Mouse (Mus musculus) G1E-ER4 (cell line): ENCODE results near the gene Bbx. TPM values are rescaled to one million over a fixed set of nuclear protein-coding genes. Genes with fewer than 3 reads are reported as not detected.

Experiments used
- GATA1 ChIP-seq: IDR thresholded peaks from one replicate; pipeline ENCODE4 v1.8.0; 2012; ENCODE audit warnings: low read length, inconsistent platforms
- polyA plus RNA-seq: library from polyadenylated mRNA; stranded (reverse); fragments of >175 nt; gene quantifications from 2 replicates; pipeline ENCODE4 v1.2.3, GENCODE M21; 2012

Bbx gene
- polyA plus RNA-seq, 1 experiment, result 2.6 TPM

DNA sequence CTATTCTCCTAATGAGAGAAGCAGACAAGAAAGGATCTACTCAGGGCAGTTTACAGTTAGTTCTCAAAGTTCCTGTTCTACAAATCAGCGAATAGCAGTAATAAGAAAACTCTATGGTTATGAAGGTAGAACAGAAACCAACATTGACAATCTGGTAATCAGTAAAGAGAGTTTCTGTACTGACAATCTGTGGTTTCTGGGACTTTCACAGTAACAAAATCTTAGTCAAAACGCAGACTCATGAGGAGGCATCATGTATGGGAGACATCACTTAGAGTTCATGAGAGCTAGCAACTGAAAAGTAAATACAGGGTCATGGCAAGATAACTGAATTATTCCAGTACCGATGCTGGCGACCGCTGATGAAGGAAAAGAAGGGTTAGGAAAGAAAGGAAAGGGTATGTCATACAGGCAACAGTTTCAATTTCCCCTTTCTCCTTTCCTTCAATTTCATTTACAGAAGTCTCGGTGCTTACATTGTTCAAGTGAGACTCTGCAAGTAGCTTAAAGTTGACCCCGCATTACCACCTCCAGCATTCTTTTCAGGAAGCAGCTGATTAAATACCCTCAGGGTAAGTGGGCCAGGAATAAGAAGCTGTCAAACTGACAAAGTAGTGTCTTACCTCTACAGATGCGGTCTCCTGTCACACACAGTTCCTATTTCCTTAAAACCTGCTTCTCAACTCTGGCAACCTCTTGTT, 133.3 kb downstream of the Bbx start:
- no peak for TF ChIP-seq GATA1

DNA sequence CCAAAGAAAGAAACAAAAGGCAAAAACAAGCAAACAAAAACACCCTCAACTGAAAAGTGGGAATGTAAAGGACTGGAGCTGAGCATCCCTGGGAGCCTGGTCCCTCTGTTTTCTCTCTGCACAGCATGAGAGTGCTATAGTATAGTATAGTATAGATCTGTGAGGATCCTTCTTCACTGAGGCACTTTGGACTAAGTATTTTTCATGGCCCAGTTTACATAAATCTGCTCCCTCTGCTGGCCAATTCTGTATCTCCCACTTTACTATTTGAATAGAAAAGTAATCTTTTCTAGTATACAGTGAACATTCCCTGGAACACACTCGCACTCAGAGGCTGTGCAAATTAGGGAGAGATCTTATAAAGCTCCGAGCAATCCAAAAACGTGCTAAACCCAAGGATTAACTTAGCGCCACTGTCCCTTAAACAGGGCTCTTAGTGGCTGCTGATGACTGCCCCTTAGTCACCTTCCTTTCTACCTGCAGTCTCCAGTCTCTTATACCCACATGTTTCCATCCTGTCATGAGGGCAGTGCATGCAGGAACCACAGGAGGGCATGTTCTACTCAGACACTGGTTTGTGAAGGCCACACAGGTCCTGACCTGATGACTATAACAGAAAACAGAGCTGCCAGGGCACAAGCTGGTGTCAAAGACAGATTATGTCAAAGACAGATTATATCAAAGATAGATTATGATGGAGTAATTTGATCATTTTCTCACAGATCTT, 138.5 kb downstream of the Bbx start:
- no peak for TF ChIP-seq GATA1

DNA sequence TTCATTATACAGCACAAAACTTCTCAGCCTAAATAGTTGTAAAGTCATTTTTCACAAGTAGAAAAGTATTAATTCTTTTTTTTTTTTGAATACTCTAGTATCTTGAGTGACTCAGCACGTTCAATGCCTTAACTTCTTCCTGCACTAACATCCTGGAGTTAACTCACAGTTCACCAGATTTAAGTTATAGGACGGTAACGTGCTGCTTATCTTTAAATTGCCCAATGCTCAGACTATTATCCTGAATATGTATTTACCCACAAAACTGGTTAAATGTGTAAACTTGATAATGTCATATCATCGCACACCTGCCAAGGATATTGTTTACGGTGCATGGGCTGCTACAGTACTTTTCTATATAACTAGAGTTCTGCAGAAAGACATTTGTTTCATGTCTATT, 139.4 kb downstream of the Bbx start:
- TF ChIP-seq GATA1, result peak; percentile 65

DNA sequence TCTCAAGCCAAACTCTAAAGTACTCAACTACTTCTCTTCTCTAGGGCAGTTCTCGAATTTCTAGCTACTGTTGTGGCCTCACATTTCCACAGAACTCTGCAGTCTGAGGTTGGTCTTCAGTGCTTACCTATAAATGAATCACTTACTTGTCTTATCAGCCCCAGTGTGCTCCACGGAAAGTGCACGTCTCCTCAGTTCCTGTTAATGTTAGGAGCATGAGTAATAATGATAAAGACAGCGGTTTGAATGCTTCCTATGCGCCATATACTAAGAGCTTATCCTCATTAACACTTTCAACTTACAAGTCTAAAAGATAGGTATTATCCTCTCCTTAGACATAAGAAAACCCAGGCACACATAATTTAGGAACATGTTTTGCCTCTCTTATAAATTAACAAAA, 142.4 kb downstream of the Bbx start:
- TF ChIP-seq GATA1, result no peak

DNA sequence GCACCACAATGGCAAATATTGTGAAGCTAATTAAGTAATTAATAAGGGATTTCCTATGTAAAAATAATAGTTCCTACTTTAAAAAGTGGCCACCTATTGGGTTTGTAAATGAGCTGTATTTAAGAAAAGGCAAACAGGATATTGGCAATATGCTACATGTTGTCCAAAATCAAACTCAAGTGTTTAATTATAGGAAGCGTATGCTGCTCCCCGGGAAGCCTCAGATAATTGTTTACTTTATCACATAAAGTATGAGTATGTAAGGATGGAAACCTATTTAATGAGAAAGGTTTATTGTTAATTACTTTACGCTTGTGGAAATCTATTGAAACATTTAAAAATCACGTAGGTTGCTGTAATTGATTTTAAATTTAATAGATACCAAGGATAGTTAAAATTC, 159.4 kb downstream of the Bbx start:
- no peak for TF ChIP-seq GATA1

DNA sequence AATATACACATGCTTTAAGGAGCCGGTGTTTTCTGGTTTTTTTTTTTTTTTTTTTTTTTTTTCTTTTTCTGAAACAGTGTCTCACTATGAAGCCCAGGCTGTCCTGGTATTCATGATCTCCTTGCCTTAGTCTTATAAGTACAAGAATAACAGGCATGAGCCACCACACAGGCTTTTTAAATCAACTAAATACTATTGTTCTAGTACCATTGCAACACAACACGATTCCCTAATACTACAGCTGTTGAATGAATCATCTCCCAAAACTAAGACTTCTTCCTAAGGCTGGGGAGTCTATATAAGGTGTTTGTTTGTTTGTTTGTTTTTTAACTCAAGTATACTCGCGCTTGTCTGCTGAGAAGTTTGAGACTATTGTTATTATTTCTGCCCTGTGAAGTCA, 169.5 kb downstream of the Bbx start:
- no peak for TF ChIP-seq GATA1

DNA sequence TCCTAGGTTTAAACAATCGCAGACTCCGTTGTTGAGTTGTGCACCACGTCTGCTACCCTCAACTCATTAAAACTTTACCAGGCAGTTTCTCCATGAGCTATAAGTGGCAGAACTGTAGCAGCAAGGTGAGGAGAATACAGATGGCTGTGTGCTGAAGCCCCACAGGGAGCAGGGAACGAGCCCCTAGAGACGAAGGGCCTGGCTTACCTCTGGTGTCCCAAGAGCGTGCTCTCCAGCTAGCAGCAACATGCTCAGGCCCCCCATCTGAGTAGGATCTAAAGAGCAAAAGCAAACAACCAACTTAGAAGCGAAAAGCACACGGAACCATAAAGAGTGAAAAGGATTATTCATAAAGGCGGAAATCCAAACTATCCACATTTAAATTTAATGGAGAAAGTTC, 170.0 kb downstream of the Bbx start:
- TF ChIP-seq GATA1, result no peak

DNA sequence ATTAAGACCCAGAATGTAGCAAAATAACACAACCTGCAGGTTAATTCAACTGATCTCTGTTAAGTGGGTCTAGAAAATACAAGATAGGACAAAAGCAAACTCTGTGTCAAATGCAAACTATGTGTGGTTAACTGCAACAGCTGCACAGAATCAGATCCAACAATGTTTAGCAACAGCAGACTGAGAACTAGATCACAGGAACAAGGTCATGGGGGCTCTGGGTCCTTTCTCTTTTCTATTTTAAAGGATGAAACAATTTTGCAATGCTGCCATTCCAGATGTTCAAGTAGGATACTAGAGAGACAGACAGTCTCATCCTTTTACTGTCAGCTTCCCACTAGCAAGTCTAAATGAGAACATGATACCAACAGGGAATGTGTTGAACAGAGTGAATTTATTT, 170.4 kb downstream of the Bbx start:
- TF ChIP-seq GATA1, result no peak

DNA sequence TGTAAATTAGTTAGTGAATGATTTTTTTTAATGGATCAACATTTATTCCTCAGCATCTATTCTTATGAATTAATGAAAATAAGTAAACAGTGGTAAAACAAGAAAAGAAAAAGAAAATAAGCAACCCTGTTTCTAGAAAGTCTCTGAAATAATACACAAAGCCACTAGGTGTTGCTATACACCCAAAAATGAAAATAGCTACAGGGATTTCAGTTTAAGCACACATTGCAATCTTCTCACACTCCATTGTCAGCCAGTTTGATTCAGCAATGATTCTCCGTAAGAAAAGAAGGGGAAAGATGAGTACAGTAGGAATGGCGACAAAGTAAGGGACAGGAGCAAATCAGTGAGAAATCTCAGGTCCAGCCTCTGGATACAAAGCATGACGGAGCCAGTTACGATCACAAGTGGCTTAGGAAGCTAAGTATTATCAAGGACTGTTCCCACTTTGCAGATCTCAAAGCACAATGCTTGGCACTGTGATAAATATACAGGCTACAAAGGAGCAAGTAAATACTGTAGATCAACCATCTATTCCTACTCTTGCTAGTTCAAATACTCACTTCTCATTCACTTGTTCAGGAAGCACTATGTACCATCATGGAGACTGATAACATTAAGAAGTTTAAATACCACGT, 177.5 kb downstream of the Bbx start:
- no peak for TF ChIP-seq GATA1

DNA sequence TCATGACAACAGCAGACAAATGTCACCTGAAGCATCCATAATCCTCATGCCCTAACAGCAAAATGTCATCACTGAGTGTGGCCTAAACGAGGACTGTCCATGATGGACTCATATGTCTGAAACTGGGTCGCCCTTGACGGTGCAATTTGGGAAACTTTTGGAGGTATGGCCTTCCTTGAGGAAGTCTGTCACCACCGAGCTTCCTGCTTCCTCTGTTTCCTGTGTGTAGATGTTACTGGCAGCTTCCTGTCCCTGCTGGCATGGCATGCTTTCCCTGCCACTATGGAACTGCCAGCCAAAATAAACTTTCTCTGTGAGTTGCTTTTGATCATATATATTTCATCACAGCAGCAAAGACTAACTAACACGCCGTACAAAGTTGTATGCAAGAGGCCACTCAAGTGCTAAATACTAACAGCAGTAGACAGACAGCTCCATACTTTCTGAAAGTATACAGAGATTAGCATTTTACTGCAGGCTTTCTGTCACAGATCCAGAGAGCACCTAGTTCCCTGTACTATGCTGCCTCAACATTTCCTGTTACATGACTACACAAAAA, 180.7 kb downstream of the Bbx start:
- no peak for TF ChIP-seq GATA1

DNA sequence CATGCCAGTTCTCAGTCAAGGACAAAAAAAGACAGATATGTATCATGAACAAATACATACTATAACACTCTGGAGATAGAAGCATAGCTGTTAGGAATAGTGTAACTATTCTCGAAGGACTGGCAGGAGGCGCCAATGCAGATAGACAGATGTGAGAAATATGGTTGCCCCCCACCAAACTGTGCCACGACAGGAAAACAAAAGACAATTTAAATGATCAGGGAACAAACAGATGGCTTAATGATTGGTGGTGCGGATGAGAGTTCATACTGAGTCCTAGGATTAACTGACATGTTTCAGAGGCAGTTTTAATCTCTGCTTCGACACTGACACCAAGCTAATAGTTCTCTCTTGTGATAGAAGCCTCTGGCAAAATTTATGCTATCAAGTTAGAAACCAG, 181.7 kb downstream of the Bbx start:
- no peak for TF ChIP-seq GATA1

DNA sequence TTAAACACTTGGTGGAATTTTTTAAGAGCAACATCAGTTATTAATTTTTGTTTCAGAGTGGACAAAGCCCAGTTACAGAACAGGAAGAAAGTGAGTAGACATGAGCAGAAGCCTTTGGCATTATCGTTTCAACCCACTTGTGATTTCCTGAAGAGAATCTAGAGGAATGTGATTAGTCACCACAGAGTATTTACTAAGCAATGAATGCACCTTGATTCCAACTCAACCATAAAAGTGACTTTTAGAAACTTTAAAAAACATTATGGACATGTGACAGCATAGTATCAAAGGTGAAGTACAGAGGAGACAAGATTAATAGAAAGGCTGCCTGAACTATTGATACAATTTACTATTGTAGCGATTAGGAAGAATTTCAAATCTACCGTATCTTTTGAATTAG, 183.2 kb downstream of the Bbx start:
- TF ChIP-seq GATA1, result no peak

DNA sequence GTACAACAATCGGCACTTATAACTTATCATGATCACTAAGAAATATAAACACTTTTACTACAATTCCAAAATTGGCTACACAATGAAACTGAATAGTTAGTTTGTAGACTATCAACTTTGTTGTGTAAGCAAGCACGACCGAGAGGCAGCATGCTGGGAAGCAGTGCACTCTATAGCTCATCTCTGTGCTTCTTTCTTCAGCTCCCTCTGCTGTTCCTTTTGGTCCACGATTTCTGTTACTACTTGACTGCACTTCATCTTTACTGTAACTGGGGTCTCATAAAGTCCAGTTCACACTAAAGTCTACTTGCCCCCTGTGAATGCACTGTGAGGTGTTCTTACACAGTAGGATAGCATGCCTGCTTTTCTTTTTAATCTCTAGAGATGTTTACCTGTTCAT, 189.7 kb downstream of the Bbx start:
- no peak for TF ChIP-seq GATA1

DNA sequence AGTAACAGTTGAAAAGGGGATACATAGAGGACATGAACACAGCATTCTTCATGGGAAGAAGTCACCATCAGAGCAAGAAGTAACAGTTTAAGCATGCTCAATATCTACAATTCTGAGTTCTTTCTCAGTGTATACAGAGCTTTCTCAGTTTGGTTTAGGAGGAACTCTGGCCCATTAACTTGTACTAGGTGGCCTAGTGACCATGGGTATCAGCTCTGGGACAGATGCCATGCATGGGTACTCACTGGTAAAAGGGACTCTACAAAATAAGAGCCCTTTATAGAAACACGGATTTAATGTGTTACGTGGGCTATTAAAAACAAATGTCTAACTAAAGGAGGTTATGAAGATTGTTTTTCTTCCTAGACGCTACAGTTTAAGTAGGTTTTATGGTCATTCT, 190.6 kb downstream of the Bbx start:
- TF ChIP-seq GATA1, result no peak

DNA sequence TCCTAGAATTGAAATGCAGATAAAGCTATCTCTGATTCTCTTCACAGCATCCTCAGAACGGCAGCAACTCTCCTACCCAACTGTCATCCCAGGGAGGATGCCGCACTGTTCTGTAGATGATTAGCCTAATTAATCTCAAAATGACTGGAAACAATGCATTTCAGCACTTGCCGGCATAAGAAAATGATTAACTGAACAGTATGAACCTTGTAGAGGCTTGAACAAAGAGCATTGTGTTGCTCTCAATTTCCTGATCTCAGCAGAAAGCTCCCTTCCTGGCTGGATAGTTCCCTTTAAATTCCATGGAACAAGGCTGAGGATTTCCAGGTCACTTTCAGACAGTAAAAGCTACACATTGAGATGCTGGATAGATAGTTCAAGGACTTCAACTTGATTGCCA, 197.0 kb downstream of the Bbx start:
- TF ChIP-seq GATA1, result no peak

DNA sequence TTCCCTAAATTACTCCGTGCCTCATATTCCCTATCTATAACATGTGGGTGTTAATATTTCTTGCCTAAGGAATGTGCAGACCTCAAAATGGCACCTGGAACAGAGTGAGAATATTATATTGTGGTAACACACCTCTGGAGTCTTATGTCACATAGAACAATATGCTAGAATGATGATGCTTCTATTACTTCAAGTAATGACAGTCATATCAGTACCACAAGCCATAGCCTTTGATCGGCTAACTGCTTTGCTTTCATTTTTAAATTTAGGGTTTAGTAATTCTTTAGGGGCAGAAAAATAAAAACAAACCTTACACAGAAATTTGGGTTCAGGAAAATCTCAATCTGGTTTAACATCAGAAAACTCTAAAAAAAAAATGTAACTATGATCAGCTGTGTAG, 201.6 kb downstream of the Bbx start:
- no peak for TF ChIP-seq GATA1
